Comparison of ENCODE assay signal across 26 mouse cellular contexts in genomic region chr3:148032532-148032931, GRCm38 (mm10).
DNase-seq lines count a peak whose midpoint lies in the region; ATAC-seq lines count a peak whose summit lies in the region.
"Had no signal": no experiment of that assay in that cellular context is flagged by ENCODE, and none has a peak within 500 bp of the region (broad histone marks: within the 10 kb centered on the region; RNA-seq: fewer than 3 reads in every experiment).

No protein-coding gene starts in this region.

- H3K4me3 ChIP-seq in embryonic facial prominence, embryonic 11.5 days (ENCODE audit: low read depth, low read length): no peak overlapping the region
- H3K4me3 ChIP-seq in embryonic facial prominence, embryonic 10.5 days: no peak overlapping the region
- no peak overlapping the region for H3K4me3 ChIP-seq in hindbrain, embryonic 14.5 days (replicated peaks; ENCODE audit: low read length)
- H3K4me3 ChIP-seq in hindbrain, embryonic 12.5 days: no peak overlapping the region
- H3K4me3 ChIP-seq in midbrain, embryonic 14.5 days (replicated peaks; ENCODE audit: low read depth, low read length): no peak overlapping the region
- no peak overlapping the region for H3K4me3 ChIP-seq in midbrain, embryonic 11.5 days (ENCODE audit: low read depth, low read length)
- no peak overlapping the region for H3K4me3 ChIP-seq in embryonic facial prominence, embryonic 14.5 days (ENCODE audit: low read depth, low read length)
- H3K4me3 ChIP-seq: embryonic facial prominence, embryonic 13.5 days; erythroblast, embryonic 14.5 days; heart, embryonic 10.5 days; heart, embryonic 15.5 days; limb, embryonic 12.5 days; liver, embryonic 15.5 days had no signal

- no peaks in the 10 kb centered on the region for H3K9me3 ChIP-seq in embryonic facial prominence, embryonic 11.5 days (replicated peaks; ENCODE audit: control insufficient read depth, low read length)
- H3K9me3 ChIP-seq in embryonic facial prominence, embryonic 10.5 days: no peaks in the 10 kb centered on the region
- H3K9me3 ChIP-seq in hindbrain, embryonic 14.5 days (ENCODE audit: control insufficient read depth, low read length): no peaks in the 10 kb centered on the region
- no peaks in the 10 kb centered on the region for H3K9me3 ChIP-seq in hindbrain, embryonic 12.5 days (replicated peaks)
- no peaks in the 10 kb centered on the region for H3K9me3 ChIP-seq in midbrain, embryonic 14.5 days (ENCODE audit: control insufficient read depth, low read length)
- H3K9me3 ChIP-seq in midbrain, embryonic 11.5 days (ENCODE audit: control insufficient read depth, low read length): no peaks in the 10 kb centered on the region
- H3K9me3 ChIP-seq in embryonic facial prominence, embryonic 14.5 days (ENCODE audit: control insufficient read depth, low read length): no peaks in the 10 kb centered on the region
- H3K9me3 ChIP-seq: embryonic facial prominence, embryonic 13.5 days; heart, embryonic 10.5 days; heart, embryonic 15.5 days; limb, embryonic 12.5 days; liver, embryonic 15.5 days had no signal

- peak; percentile 17 for DNase-seq in embryonic facial prominence, embryonic 11.5 days (ENCODE audit: low spot score)
- no peak for DNase-seq in embryonic facial prominence, embryonic 10.5 days (ENCODE audit: low spot score)
- no peak for DNase-seq in hindbrain, embryonic 14.5 days (ENCODE audit: low spot score)
- peak; percentile 20 for DNase-seq in midbrain, embryonic 14.5 days
- DNase-seq in midbrain, embryonic 11.5 days (ENCODE audit: low spot score, missing footprints): no peak
- DNase-seq in embryonic facial prominence, embryonic 14.5 days (ENCODE audit: low spot score): no peak
- DNase-seq in spleen, adult 12 weeks (ENCODE audit: low spot score): no peak
- DNase-seq: adrenal gland, adult 8-10 months; cerebellum, adult 11 months; cerebellum, adult 9-10 months; cerebellum, postnatal 36 days; gastrocnemius, postnatal 14 days; kidney, adult 9 months; kidney, postnatal 10 days; lung, embryonic 14.5 days; lung, postnatal 14 days; thymus, postnatal 4 days had no signal

- H3K9ac ChIP-seq in embryonic facial prominence, embryonic 11.5 days (replicated peaks; ENCODE audit: low read length): no peak overlapping the region
- no peak overlapping the region; the same call in 1 of the 2 replicates for H3K9ac ChIP-seq in hindbrain, embryonic 14.5 days
- no peak overlapping the region for H3K9ac ChIP-seq in hindbrain, embryonic 12.5 days
- no peak overlapping the region for H3K9ac ChIP-seq in midbrain, embryonic 14.5 days (replicated peaks; ENCODE audit: low read length)
- H3K9ac ChIP-seq in midbrain, embryonic 11.5 days (ENCODE audit: low read length): no peak overlapping the region
- H3K9ac ChIP-seq in embryonic facial prominence, embryonic 14.5 days (ENCODE audit: low read depth, low read length): no peak overlapping the region
- H3K9ac ChIP-seq: embryonic facial prominence, embryonic 13.5 days; heart, embryonic 15.5 days; limb, embryonic 12.5 days; liver, embryonic 15.5 days; lung, embryonic 14.5 days had no signal

- no peaks in the 10 kb centered on the region for H3K36me3 ChIP-seq in embryonic facial prominence, embryonic 11.5 days (replicated peaks; ENCODE audit: control insufficient read depth, insufficient read depth, low read depth, low read length)
- no peaks in the 10 kb centered on the region for H3K36me3 ChIP-seq in embryonic facial prominence, embryonic 10.5 days (replicated peaks)
- H3K36me3 ChIP-seq in hindbrain, embryonic 14.5 days (replicated peaks; ENCODE audit: control insufficient read depth, insufficient read depth): no peaks in the 10 kb centered on the region
- H3K36me3 ChIP-seq in hindbrain, embryonic 12.5 days: no peaks in the 10 kb centered on the region
- no peaks in the 10 kb centered on the region for H3K36me3 ChIP-seq in midbrain, embryonic 14.5 days (ENCODE audit: control insufficient read depth, insufficient read depth, low read length)
- H3K36me3 ChIP-seq in midbrain, embryonic 11.5 days (ENCODE audit: control insufficient read depth, insufficient read depth, low read length): no peaks in the 10 kb centered on the region
- H3K36me3 ChIP-seq in embryonic facial prominence, embryonic 14.5 days (ENCODE audit: control insufficient read depth, insufficient read depth, low read length): no peaks in the 10 kb centered on the region
- H3K36me3 ChIP-seq: embryonic facial prominence, embryonic 13.5 days; heart, embryonic 10.5 days; heart, embryonic 15.5 days; limb, embryonic 12.5 days; liver, embryonic 15.5 days had no signal

- no peaks in the 10 kb centered on the region for H3K4me1 ChIP-seq in embryonic facial prominence, embryonic 11.5 days (ENCODE audit: control insufficient read depth, insufficient read depth, low read length)
- H3K4me1 ChIP-seq in embryonic facial prominence, embryonic 10.5 days: peaks cover 13% of the 10 kb centered on the region
- no peaks in the 10 kb centered on the region for H3K4me1 ChIP-seq in hindbrain, embryonic 14.5 days (replicated peaks; ENCODE audit: control insufficient read depth, insufficient read depth, low read length)
- no peaks in the 10 kb centered on the region for H3K4me1 ChIP-seq in hindbrain, embryonic 12.5 days
- no peaks in the 10 kb centered on the region for H3K4me1 ChIP-seq in midbrain, embryonic 14.5 days (ENCODE audit: control insufficient read depth, insufficient read depth, low read length)
- H3K4me1 ChIP-seq in midbrain, embryonic 11.5 days (ENCODE audit: control insufficient read depth, insufficient read depth, low read length): no peaks in the 10 kb centered on the region
- H3K4me1 ChIP-seq in embryonic facial prominence, embryonic 14.5 days (ENCODE audit: control insufficient read depth, insufficient read depth, low read length): no peaks in the 10 kb centered on the region
- H3K4me1 ChIP-seq: embryonic facial prominence, embryonic 13.5 days; liver, embryonic 15.5 days had no signal

- H3K27me3 ChIP-seq in embryonic facial prominence, embryonic 11.5 days (ENCODE audit: control insufficient read depth, insufficient read depth, low read length): no peaks in the 10 kb centered on the region
- H3K27me3 ChIP-seq in embryonic facial prominence, embryonic 10.5 days (replicated peaks; ENCODE audit: low read depth, poor library complexity, severe bottlenecking): no peaks in the 10 kb centered on the region
- H3K27me3 ChIP-seq in hindbrain, embryonic 14.5 days (ENCODE audit: control insufficient read depth, insufficient read depth, low read length): no peaks in the 10 kb centered on the region
- no peaks in the 10 kb centered on the region for H3K27me3 ChIP-seq in hindbrain, embryonic 12.5 days
- no peaks in the 10 kb centered on the region for H3K27me3 ChIP-seq in midbrain, embryonic 14.5 days (ENCODE audit: control insufficient read depth, insufficient read depth, low read length)
- H3K27me3 ChIP-seq in midbrain, embryonic 11.5 days (ENCODE audit: control insufficient read depth, insufficient read depth, low read length): no peaks in the 10 kb centered on the region
- H3K27me3 ChIP-seq in embryonic facial prominence, embryonic 14.5 days (replicated peaks; ENCODE audit: control insufficient read depth, insufficient read depth, low read length): no peaks in the 10 kb centered on the region
- H3K27me3 ChIP-seq: CH12.LX; embryonic facial prominence, embryonic 13.5 days; heart, embryonic 15.5 days; limb, embryonic 12.5 days; liver, embryonic 15.5 days had no signal

- ATAC-seq in embryonic facial prominence, embryonic 11.5 days (replicated peaks; ENCODE audit: insufficient number of reproducible peaks, low FRiP score, low TSS enrichment, low read depth): no peak
- ATAC-seq in hindbrain, embryonic 14.5 days (ENCODE audit: low FRiP score): no peak
- no peak for ATAC-seq in hindbrain, embryonic 12.5 days (ENCODE audit: low FRiP score)
- ATAC-seq in midbrain, embryonic 14.5 days (ENCODE audit: low FRiP score, low TSS enrichment): no peak
- ATAC-seq in midbrain, embryonic 11.5 days (ENCODE audit: low FRiP score): no peak
- ATAC-seq in embryonic facial prominence, embryonic 14.5 days (ENCODE audit: low read depth): no peak
- ATAC-seq: intestine, postnatal 0 days had no signal

- no peak overlapping the region for H3K4me2 ChIP-seq in embryonic facial prominence, embryonic 11.5 days (ENCODE audit: low read depth, low read length)
- no peak overlapping the region for H3K4me2 ChIP-seq in hindbrain, embryonic 14.5 days (replicated peaks)
- no peak overlapping the region for H3K4me2 ChIP-seq in hindbrain, embryonic 12.5 days (replicated peaks)
- H3K4me2 ChIP-seq in midbrain, embryonic 14.5 days (ENCODE audit: low read length): no peak overlapping the region
- H3K4me2 ChIP-seq in midbrain, embryonic 11.5 days: no peak overlapping the region
- H3K4me2 ChIP-seq in embryonic facial prominence, embryonic 14.5 days (ENCODE audit: low read depth, low read length): 0 out of 2 replicates have a peak overlapping the region, but pooled peaks have one; percentile 3
- H3K4me2 ChIP-seq: embryonic facial prominence, embryonic 13.5 days; heart, embryonic 15.5 days; limb, embryonic 12.5 days; liver, embryonic 15.5 days; lung, embryonic 14.5 days had no signal

- 74% methylated on average over 6 of the region's 6 CpGs for WGBS in embryonic facial prominence, embryonic 11.5 days
- WGBS in embryonic facial prominence, embryonic 10.5 days: 70% methylated on average over 6 of the region's 6 CpGs
- 69% methylated on average over 6 of the region's 6 CpGs for WGBS in hindbrain, embryonic 14.5 days
- WGBS in hindbrain, embryonic 12.5 days: 85% methylated on average over 6 of the region's 6 CpGs
- 70% methylated on average over 6 of the region's 6 CpGs for WGBS in midbrain, embryonic 14.5 days
- WGBS in midbrain, embryonic 11.5 days: 77% methylated on average over 6 of the region's 6 CpGs
- WGBS in embryonic facial prominence, embryonic 14.5 days: 64% methylated on average over 6 of the region's 6 CpGs

- H3K27ac ChIP-seq in embryonic facial prominence, embryonic 11.5 days (replicated peaks; ENCODE audit: low read depth, low read length): no peak overlapping the region
- no peak overlapping the region for H3K27ac ChIP-seq in embryonic facial prominence, embryonic 10.5 days (replicated peaks)
- 0 out of 2 replicates have a peak overlapping the region, but pooled peaks have one; percentile 44 for H3K27ac ChIP-seq in hindbrain, embryonic 14.5 days
- no peak overlapping the region for H3K27ac ChIP-seq in hindbrain, embryonic 12.5 days
- no peak overlapping the region for H3K27ac ChIP-seq in midbrain, embryonic 14.5 days (replicated peaks; ENCODE audit: low read depth, low read length)
- no peak overlapping the region for H3K27ac ChIP-seq in midbrain, embryonic 11.5 days (ENCODE audit: low read depth, low read length)
- H3K27ac ChIP-seq in embryonic facial prominence, embryonic 14.5 days (replicated peaks; ENCODE audit: low read depth, low read length): no peak overlapping the region
- H3K27ac ChIP-seq: embryonic facial prominence, embryonic 13.5 days; heart, embryonic 10.5 days; heart, embryonic 15.5 days; limb, embryonic 12.5 days; liver, embryonic 15.5 days had no signal

Comparison
In these comparisons a context has a peak if more than half of its experiments do, and no peak if none do; other contexts are left out.
1. DNase-seq: peak in embryonic facial prominence, embryonic 11.5 days (single experiment) and midbrain, embryonic 14.5 days (single experiment); none in embryonic facial prominence, embryonic 10.5 days (single experiment), hindbrain, embryonic 14.5 days (single experiment), midbrain, embryonic 11.5 days (single experiment), embryonic facial prominence, embryonic 14.5 days (single experiment) and spleen, adult 12 weeks (single experiment).